Mouse (Mus musculus) lung, postnatal 10 days (tissue): ENCODE measurements around the gene Lig4.

Experiments
- DNase-seq: peaks from one replicate; pipeline ENCODE4 v3.0.0; 2021

The Lig4 gene

DNA sequence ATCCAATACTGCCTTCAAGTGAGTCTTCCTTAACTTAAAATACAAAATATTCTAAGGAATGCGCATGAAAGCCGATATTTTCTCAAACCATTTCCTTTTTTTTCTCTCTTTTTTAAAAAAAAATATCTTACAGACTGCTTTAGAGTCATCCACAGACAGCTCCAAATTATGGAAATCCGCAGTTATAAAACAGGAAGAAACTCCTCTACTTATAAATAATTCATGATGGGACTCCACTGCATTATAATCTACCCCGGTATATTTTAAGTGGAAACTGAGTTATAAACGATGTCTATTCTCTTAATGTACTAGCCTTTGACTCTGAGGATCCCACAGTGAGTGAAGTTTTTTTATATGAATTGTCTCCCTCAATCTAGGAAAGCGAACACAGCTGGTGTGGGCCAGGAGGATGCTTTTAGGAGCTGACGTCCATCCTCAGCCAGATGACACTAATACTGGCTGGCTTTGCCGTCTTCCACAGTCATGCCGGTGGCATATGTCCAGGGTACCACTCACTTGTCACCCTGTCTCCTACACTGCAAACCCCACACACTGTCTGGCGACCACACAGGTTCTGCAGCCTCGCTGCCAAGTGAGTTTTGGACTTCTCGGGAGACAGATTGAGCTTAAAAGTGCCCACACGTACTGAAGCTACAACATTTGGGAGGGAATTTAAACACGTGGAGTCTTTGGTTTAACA, 47.6 kb downstream of the Lig4 start:
- DNase-seq = peak; percentile 50
